8 mouse cellular contexts compared by ENCODE assay signal in the genomic region with DNA sequence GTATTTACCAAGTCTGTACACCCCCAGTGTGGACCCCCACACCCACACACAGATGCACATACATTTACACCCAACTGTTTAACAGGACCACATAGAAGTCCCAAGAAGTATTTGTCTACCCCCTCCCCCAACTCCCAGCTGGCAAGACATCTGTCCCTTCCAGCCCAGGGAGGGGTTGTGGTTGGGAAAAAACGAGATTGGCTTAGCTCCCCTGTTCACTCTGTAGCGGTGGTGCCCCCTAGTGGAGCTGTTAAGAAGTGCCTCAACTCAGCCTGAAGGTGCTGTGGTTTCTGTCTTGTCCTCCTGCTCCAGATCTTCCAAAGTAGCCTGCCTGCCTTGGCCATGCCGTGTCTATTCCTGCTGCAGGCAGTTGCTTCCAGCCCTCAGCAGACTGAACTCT. TPM values are rescaled to one million over a fixed set of nuclear protein-coding genes. Genes with fewer than 3 reads are reported as not detected.
DNase-seq lines count a peak whose midpoint lies in the region; ATAC-seq and TF ChIP-seq lines count a peak whose summit lies in the region.

No protein-coding gene starts in this region.

- ATAC-seq in Patski: peak; percentile 35
- 0 out of 2 replicates have a peak, but pooled peaks have one; percentile 40 for ATAC-seq in kidney, embryonic 15.5 days (replicated peaks; ENCODE audit: low FRiP score)

- CTCF ChIA-PET in Patski (lab: Charles Lee): interaction anchor here (0.6 to 2.2 kb wide), 11 partner anchors 10 to 110 kb away, joined by 3 to 11 read pairs (median 4); a partner anchor contains a TSS

- no peaks in the 10 kb centered on the region for H3K9me3 ChIP-seq in kidney, embryonic 15.5 days (replicated peaks)

- peaks cover 12% of the 10 kb centered on the region for H3K4me1 ChIP-seq in kidney, embryonic 15.5 days
- H3K4me1 ChIP-seq in liver, adult 2 months (ENCODE audit: control insufficient read depth, insufficient read depth, low read length): no peaks in the 10 kb centered on the region
- peaks cover 10% of the 10 kb centered on the region for H3K4me1 ChIP-seq in olfactory bulb, adult 2 months (ENCODE audit: control insufficient read depth, insufficient read depth, low read length)

- in situ Hi-C loops in Patski (cut with MboI; ENCODE audit: low pct_unique_long_range_greater_than_20kb): no loop called here

- H3K27ac ChIP-seq in gastrocnemius, adult 2 months: peak overlapping the region; percentile 99
- H3K27ac ChIP-seq in kidney, embryonic 15.5 days: no peak overlapping the region
- H3K27ac ChIP-seq in liver, adult 2 months (replicated peaks; ENCODE audit: insufficient read depth, low read depth, low read length): no peak overlapping the region
- H3K27ac ChIP-seq in olfactory bulb, adult 2 months (ENCODE audit: insufficient read depth, low read depth, low read length): no peak overlapping the region

- no peak for TF ChIP-seq POLR2A in liver, adult 2 months (IDR thresholded peaks at IDR 0.05; ENCODE audit: extremely low read depth, insufficient read depth, low read length)
- no peak for TF ChIP-seq POLR2A in olfactory bulb, adult 2 months (IDR thresholded peaks at IDR 0.05; ENCODE audit: insufficient read depth, low read depth, low read length)

- intact Hi-C loops in gastrocnemius, adult 2 months (cut with DNase I): loop anchor here (1.0 to 2.0 kb wide), 2 partner anchors 38 to 64 kb away; no protein-coding TSS in a partner anchor

- H3K9ac ChIP-seq in kidney, embryonic 15.5 days: no peak overlapping the region
- H3K9ac ChIP-seq in liver, adult 2 months (ENCODE audit: low read depth, low read length): no peak overlapping the region

- peaks cover 12% of the 10 kb centered on the region for H3K27me3 ChIP-seq in Patski
- no peaks in the 10 kb centered on the region for H3K27me3 ChIP-seq in kidney, embryonic 15.5 days
- no peaks in the 10 kb centered on the region for H3K27me3 ChIP-seq in liver, adult 2 months (ENCODE audit: control insufficient read depth, insufficient read depth, low read length)

- peak; percentile 91 for TF ChIP-seq CTCF in Patski (IDR thresholded peaks at IDR 0.05)
- peak; percentile 97 for TF ChIP-seq CTCF in gastrocnemius, adult 2 months (IDR thresholded peaks at IDR 0.05)
- peak; percentile 86 for TF ChIP-seq CTCF in liver, adult 2 months (IDR thresholded peaks at IDR 0.05; ENCODE audit: low read depth, low read length)
- peak; percentile 70 for TF ChIP-seq CTCF in olfactory bulb, adult 2 months (IDR thresholded peaks at IDR 0.05; ENCODE audit: insufficient read depth, low read depth, low read length)

- DNase-seq in 3T3-L1 (ENCODE audit: low read depth, low spot score) (peak; percentile 81), Patski (ENCODE audit: low read depth, low spot score) (peak; percentile 2)
- peak; percentile 82 to 89 for DNase-seq in cerebellum, postnatal 25 days
- peak; percentile 92 for DNase-seq in gastrocnemius, adult 2 months
- DNase-seq in liver, adult 2 months (ENCODE audit: extremely low read depth, low read depth, low spot score): peak; percentile 35
- peak; percentile 65 for DNase-seq in testis, postnatal 14 days (ENCODE audit: low spot score)

- H3K79me2 ChIP-seq in liver, adult 2 months (ENCODE audit: control insufficient read depth, insufficient read depth, low read length): no peaks in the 10 kb centered on the region

- peak overlapping the region; percentile 73 for H3K4me3 ChIP-seq in gastrocnemius, adult 2 months
- H3K4me3 ChIP-seq in kidney, embryonic 15.5 days (replicated peaks): no peak overlapping the region
- H3K4me3 ChIP-seq in liver, adult 2 months (ENCODE audit: insufficient read depth, low read depth, low read length): no peak overlapping the region
- H3K4me3 ChIP-seq in olfactory bulb, adult 2 months (ENCODE audit: insufficient read depth, low read depth, low read length): no peak overlapping the region

- no peak overlapping the region for H3K4me2 ChIP-seq in kidney, embryonic 15.5 days

- no peaks in the 10 kb centered on the region for H3K36me3 ChIP-seq in kidney, embryonic 15.5 days
- no peaks in the 10 kb centered on the region for H3K36me3 ChIP-seq in liver, adult 2 months (ENCODE audit: control insufficient read depth, insufficient read depth, low read length)

- POLR2A ChIA-PET in Patski (lab: Charles Lee): interaction anchor here (0.7 to 1.0 kb wide), 2 partner anchors 14 to 93 kb away, joined by 3 read pairs; no protein-coding TSS in a partner anchor

- WGBS in kidney, embryonic 15.5 days: 12% methylated on average over 3 of the region's 3 CpGs
- WGBS in liver, adult 2 months: 5% methylated on average over 3 of the region's 3 CpGs
- WGBS in olfactory bulb, adult 2 months: 14% methylated on average over 3 of the region's 3 CpGs

RNA-seq across cellular contexts. Expression of a gene that starts 1.0 kb away (rescaled TPM):
- not detected for polyA plus RNA-seq in Patski (2021)
- 1 to 10 TPM; 3.9 to 6.5 TPM for total RNA-seq in gastrocnemius, adult 2 months (2021)
- polyA plus RNA-seq in kidney, embryonic 15.5 days (2015; fragmentation: Nextera tagmentation; extraction: Ambion mirVana): 0.23 and 0.60 TPM in 2 replicates
- not detected in 2 replicates for total RNA-seq in liver, adult 2 months (2014; rRNA removed)
- 0.17 TPM in 1 of 2 replicates, not detected in the other for polyA plus RNA-seq in liver, adult 2 months (2012; rRNA removed)
- polyA plus RNA-seq in olfactory bulb, adult 2 months (2012; ENCODE audit: insufficient read depth, insufficient read length, low replicate concordance, missing spikeins): not detected in 2 replicates

RNA-seq across cellular contexts. Expression of a gene that starts 13.2 kb away (rescaled TPM):
- 0.08 TPM for polyA plus RNA-seq in Patski (2021)
- total RNA-seq in gastrocnemius, adult 2 months (2021): 100 to 1,000 TPM; 439 to 468 TPM
- 0.42 and 0.75 TPM in 2 replicates for polyA plus RNA-seq in kidney, embryonic 15.5 days (2015; fragmentation: Nextera tagmentation; extraction: Ambion mirVana)
- 0.09 and 0.13 TPM in 2 replicates for total RNA-seq in liver, adult 2 months (2014; rRNA removed)
- polyA plus RNA-seq in liver, adult 2 months (2012; rRNA removed): 0.02 TPM in 2 replicates
- polyA plus RNA-seq in olfactory bulb, adult 2 months (2012; ENCODE audit: insufficient read depth, insufficient read length, low replicate concordance, missing spikeins): not detected in 2 replicates

RNA-seq across cellular contexts. Expression of a gene that starts 21.6 kb away (rescaled TPM):
- polyA plus RNA-seq in Patski (2021): not detected
- 1 to 10 TPM; 4.2 to 6.2 TPM for total RNA-seq in gastrocnemius, adult 2 months (2021)
- 68.9 and 75.5 TPM in 2 replicates for polyA plus RNA-seq in kidney, embryonic 15.5 days (2015; fragmentation: Nextera tagmentation; extraction: Ambion mirVana)
- 5.3 and 6.7 TPM in 2 replicates for total RNA-seq in liver, adult 2 months (2014; rRNA removed)
- polyA plus RNA-seq in liver, adult 2 months (2012; rRNA removed): 5.0 and 5.4 TPM in 2 replicates
- polyA plus RNA-seq in olfactory bulb, adult 2 months (2012; ENCODE audit: insufficient read depth, insufficient read length, low replicate concordance, missing spikeins): not detected in 2 replicates

RNA-seq across cellular contexts. Expression of a gene that starts 51.8 kb away (rescaled TPM):
- polyA plus RNA-seq in Patski (2021): 0.06 TPM
- under 1 TPM; 0.28 to 0.64 TPM for total RNA-seq in gastrocnemius, adult 2 months (2021)
- 6.8 and 7.3 TPM in 2 replicates for polyA plus RNA-seq in kidney, embryonic 15.5 days (2015; fragmentation: Nextera tagmentation; extraction: Ambion mirVana)
- total RNA-seq in liver, adult 2 months (2014; rRNA removed): 2.1 and 4.6 TPM in 2 replicates
- polyA plus RNA-seq in liver, adult 2 months (2012; rRNA removed): 1.4 and 3.8 TPM in 2 replicates
- not detected in 2 replicates for polyA plus RNA-seq in olfactory bulb, adult 2 months (2012; ENCODE audit: insufficient read depth, insufficient read length, low replicate concordance, missing spikeins)

Comparison
In these comparisons a context has a peak if more than half of its experiments do, and no peak if none do; other contexts are left out.
1. DNase-seq: peak in every context shown above with its lines; median percentile 92 in gastrocnemius, adult 2 months; 86 in cerebellum, postnatal 25 days; 81 in 3T3-L1; 65 in testis, postnatal 14 days; 35 in liver, adult 2 months; 2 in Patski.
2. RNA of a gene that starts 21.6 kb away (polyA plus RNA-seq): 68.9 to 75.5 TPM in kidney, embryonic 15.5 days; 5.0 to 5.4 TPM in liver, adult 2 months, not detected in Patski (single experiment) and not detected in olfactory bulb, adult 2 months; every median in the first group is over 10 times any median in the second.
3. Peak in every context shown above with its lines, with median percentiles within 50 percentile points of each other: CTCF ChIP-seq.